Mouse (Mus musculus) intestine, postnatal 0 days (tissue): ENCODE measurements around the gene Fth1. TPM values are rescaled to one million over a fixed set of nuclear protein-coding genes. Genes with fewer than 3 reads are reported as not detected.

ENCODE experiments used
- ATAC-seq: fragments of 200-750 bp; cut with Nextera tagmentation; 2 replicates; pipeline ENCODE4 v1.8.0; 2017; ENCODE audit warnings: mild to moderate bottlenecking, moderate TSS enrichment, moderate library complexity
- H3K27ac ChIP-seq: fragments of 300-500 bp; sonication (generic); 2 replicates; pipeline ENCODE4 v1.5.1; 2014; ENCODE audit warnings: mild to moderate bottlenecking, low read depth, low read length, moderate library complexity
- H3K27me3 ChIP-seq: fragments of 300-500 bp; sonication (generic); replicated peaks from 2 replicates; pipeline ENCODE4 v1.6.1; 2014; ENCODE audit warnings: low read length, mixed read lengths; ENCODE audit not compliant: control insufficient read depth, insufficient read depth
- H3K36me3 ChIP-seq: fragments of 300-500 bp; sonication (generic); 2 replicates; pipeline ENCODE4 v1.6.1; 2014; ENCODE audit warnings: mild to moderate bottlenecking, moderate library complexity; ENCODE audit not compliant: control insufficient read depth, insufficient read depth
- H3K4me1 ChIP-seq: fragments of 300-500 bp; sonication (generic); replicated peaks from 2 replicates; pipeline ENCODE4 v1.6.1; 2014; ENCODE audit warnings: antibody characterized with exemption, low read length, mixed read lengths; ENCODE audit not compliant: control insufficient read depth, insufficient read depth
- H3K4me2 ChIP-seq: fragments of 300-500 bp; sonication (generic); replicated peaks from 2 replicates; pipeline ENCODE4 v1.6.1; 2014; ENCODE audit warnings: low read depth, mild to moderate bottlenecking, moderate library complexity
- H3K4me3 ChIP-seq: fragments of 300-500 bp; sonication (generic); 2 replicates; pipeline ENCODE4 v1.5.1; 2014; ENCODE audit warnings: low read depth, low read length
- H3K9ac ChIP-seq: fragments of 300-500 bp; sonication (generic); 2 replicates; pipeline ENCODE4 v1.6.1; 2014; ENCODE audit warnings: mild to moderate bottlenecking, low read depth, low read length
- H3K9me3 ChIP-seq: fragments of 300-500 bp; sonication (generic); 2 replicates; pipeline ENCODE4 v1.6.1; 2016; ENCODE audit warnings: mixed run types; ENCODE audit not compliant: control insufficient read depth
- CTCF ChIP-seq: sonication (generic); IDR thresholded peaks from 2 replicates; pipeline ENCODE4 v1.5.1; 2016; ENCODE audit warnings: low read depth, mild to moderate bottlenecking, control low read depth, antibody characterized with exemption, moderate library complexity
- WGBS: fragments of 180-500 bp; shearing (Covaris S2); extraction: QIAGEN DNeasy Blood & Tissue Kit; methylation state at CpG from one replicate; pipeline ENCODE4 v1.1.7; 2014; 5-methylcytosine and 5-hydroxymethylcytosine counted together
- polyA plus RNA-seq: library from polyadenylated mRNA; unstranded; fragments of >200 nt; fragmentation: Nextera tagmentation; extraction: Ambion mirVana; gene quantifications from 2 replicates; pipeline ENCODE4 v1.2.1, GENCODE M21; 2015

The Fth1 gene
- polyA plus RNA-seq, 1 experiment from 2014 or later, result 6,780 TPM

DNA sequence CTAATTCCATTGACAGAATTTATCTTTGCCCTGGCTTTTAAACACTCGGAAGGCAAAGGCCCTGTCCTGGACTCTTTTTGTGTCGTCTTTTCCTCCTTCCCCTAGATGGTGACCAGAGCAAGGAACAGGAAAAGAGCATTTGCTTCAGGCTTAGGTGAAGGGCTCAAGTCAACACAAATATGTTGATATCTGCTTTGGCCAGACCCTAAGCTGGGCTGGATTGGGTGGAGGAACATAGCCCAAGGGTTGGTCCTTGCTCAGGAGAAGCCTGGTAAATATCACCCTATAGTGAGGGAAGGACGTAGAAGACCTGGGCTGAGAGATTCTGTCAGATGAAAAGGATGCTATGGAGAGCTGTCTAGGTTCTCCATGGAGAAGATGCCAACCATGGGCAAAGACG is 35.8 kb downstream of the Fth1 start:
- 74% methylated on average over 4 of the region's 4 CpGs for WGBS
- peaks cover 18% of the 10 kb centered on the region for H3K4me1 ChIP-seq
- H3K9me3 ChIP-seq, result no peaks in the 10 kb centered on the region
- 0 out of 2 replicates have a peak overlapping the region, but pooled peaks have one; percentile 21 for H3K4me3 ChIP-seq
- H3K4me2 ChIP-seq, result peak overlapping the region; percentile 63
- ATAC-seq, result no peak
- H3K27ac ChIP-seq, result no peak overlapping the region
- no peaks in the 10 kb centered on the region for H3K27me3 ChIP-seq
- no peak overlapping the region for H3K9ac ChIP-seq
- no peak for TF ChIP-seq CTCF
- no peaks in the 10 kb centered on the region for H3K36me3 ChIP-seq

DNA sequence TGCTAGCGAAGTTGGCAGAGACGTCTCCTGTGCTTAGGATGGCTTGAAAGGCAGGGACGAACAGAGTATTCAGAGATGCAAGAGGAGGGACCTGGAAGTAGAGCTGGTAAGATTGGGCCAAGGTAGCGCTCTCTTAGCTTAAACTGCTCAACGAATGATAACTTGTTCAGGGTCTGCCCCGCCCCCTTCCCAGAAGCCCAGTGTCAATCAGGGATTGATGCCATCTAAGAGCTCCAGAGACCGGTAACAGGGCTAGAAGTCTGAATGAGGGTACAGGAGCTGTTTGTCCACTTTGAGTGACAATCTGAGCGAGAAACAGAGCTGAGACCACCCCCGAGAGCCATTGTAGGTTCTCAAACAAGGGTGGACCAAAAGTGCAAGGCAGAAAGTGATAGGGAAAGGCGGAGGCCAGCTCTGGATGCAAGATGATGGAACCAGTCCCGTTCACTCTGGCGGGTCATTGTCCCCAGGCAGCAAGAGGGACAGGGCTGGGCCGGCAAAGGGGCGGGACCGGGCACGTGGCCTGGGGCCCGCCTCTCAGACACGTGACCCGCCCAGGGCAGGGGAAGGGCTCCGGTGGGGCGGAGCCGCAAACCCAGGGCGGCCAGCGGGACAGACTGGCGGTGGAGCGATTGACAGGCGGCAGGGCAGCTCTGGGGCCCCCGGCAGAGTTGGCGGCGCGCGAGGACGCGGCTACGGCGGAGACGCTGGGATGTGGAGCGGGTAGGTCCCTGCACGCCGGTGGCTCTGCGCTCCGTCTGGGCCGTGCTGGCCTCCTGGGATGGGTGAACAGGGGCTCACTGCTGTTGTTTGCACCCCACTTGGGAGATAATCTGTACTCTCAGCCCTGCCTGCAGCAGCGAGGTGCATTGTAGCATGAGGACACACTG is 37.5 kb downstream of the Fth1 start:
- Histone ChIP-seq H3K27ac (no peak overlapping the region; the same call in 1 of the 2 replicates), H3K27me3 (no peaks in the 10 kb centered on the region), H3K4me1 (peaks cover 18% of the 10 kb centered on the region), H3K9ac (peak overlapping the region; percentile 49), H3K4me3 (peak overlapping the region; percentile 49), H3K9me3 (no peaks in the 10 kb centered on the region), H3K36me3 (no peaks in the 10 kb centered on the region), H3K4me2 (peak overlapping the region; percentile 88)
- 8% methylated on average over 43 of the region's 44 CpGs for WGBS
- TF ChIP-seq CTCF, result no peak
- ATAC-seq, result peak; percentile 95

DNA sequence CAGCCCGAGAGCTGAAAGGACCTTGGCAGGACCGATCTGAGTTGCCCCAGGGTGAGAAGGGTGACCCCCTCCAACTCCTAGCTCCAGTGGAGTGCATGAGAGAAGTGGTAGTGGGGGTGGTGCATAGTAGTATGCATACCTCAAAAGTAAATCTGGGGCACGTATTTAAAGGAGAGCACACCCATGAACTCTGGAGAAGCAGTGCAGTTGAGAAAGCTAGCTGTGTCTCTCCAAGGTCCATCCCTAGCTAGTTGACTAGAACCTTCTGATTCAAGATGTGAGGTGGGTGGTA is 38.1 kb downstream of the Fth1 start:
- ATAC-seq, result peak; percentile 15
- H3K36me3 ChIP-seq, result no peaks in the 10 kb centered on the region
- H3K27ac ChIP-seq, result no peak overlapping the region
- H3K9me3 ChIP-seq, result no peaks in the 10 kb centered on the region
- WGBS, result 3% methylated on average over 3 of the region's 3 CpGs
- no peaks in the 10 kb centered on the region for H3K27me3 ChIP-seq
- peaks cover 18% of the 10 kb centered on the region for H3K4me1 ChIP-seq
- TF ChIP-seq CTCF, result no peak
- peak overlapping the region; percentile 49 for H3K9ac ChIP-seq
- peak overlapping the region; percentile 88 for H3K4me2 ChIP-seq
- H3K4me3 ChIP-seq, result peak overlapping the region; percentile 49

DNA sequence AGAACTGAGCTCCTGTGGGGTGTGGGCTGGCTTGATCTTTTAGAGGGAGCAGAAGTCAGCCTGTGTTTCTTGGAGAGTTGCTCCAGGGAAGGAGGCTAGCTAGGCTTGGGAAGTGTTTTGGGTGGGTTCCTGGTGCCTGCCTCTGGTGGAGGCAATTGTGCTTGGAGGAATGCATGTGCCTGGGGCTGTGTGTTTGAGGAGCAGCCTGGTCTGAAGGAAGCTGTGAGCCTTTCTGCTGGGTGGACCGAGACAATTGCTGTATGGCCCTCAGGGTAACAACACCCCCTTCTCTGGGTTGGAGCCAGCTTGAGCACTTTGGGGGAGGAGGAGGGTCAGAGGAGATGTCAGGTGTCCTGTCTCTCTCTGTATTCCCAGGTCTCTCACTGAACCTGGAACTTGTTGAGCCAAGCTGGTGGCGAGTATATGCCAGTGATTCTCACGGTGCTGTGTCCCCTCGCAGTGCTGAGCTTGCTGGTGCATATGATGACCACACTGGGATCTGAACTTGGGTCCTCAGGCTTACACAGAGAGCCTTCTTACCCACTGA is 38.9 kb downstream of the Fth1 start:
- no peaks in the 10 kb centered on the region for H3K36me3 ChIP-seq
- WGBS, result 76% methylated on average over 4 of the region's 4 CpGs
- H3K9me3 ChIP-seq, result no peaks in the 10 kb centered on the region
- H3K4me1 ChIP-seq, result peaks cover 17% of the 10 kb centered on the region
- TF ChIP-seq CTCF, result no peak
- H3K4me2 ChIP-seq, result peak overlapping the region; percentile 88
- H3K27ac ChIP-seq, result no peak overlapping the region; the same call in 1 of the 2 replicates
- no peak for ATAC-seq
- no peaks in the 10 kb centered on the region for H3K27me3 ChIP-seq
- 0 out of 2 replicates have a peak overlapping the region, but pooled peaks have one; percentile 3 for H3K9ac ChIP-seq
- peak overlapping the region; percentile 49; the same call in 1 of the 2 replicates for H3K4me3 ChIP-seq

DNA sequence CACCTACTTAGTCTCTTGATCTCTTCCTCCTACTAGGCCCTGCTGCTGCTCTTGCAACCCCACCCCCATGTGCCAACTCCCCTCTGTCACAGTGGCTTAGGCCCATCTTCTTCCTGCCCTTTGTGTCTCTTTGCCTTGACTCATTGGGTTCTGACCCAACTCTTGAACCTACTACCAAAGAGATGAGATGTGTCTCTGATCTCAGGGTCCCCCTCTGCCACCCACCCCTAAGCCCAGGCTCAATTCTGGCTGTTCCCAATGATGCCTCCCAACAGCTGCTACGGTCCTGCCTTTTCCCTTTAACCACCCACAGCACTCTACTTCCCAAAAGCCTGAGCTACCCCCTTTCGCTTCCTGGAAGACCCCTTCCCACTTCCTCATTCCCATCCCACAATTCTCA is 41.6 kb downstream of the Fth1 start:
- no peak for TF ChIP-seq CTCF
- Histone ChIP-seq H3K27ac (no peak overlapping the region), H3K9ac (no peak overlapping the region), H3K27me3 (no peaks in the 10 kb centered on the region), H3K4me1 (peaks cover 10% of the 10 kb centered on the region), H3K4me2 (no peak overlapping the region), H3K4me3 (no peak overlapping the region), H3K9me3 (no peaks in the 10 kb centered on the region), H3K36me3 (peaks cover 5% of the 10 kb centered on the region; the same call in 1 of the 2 replicates)
- WGBS, result 77% methylated on average over 2 of the region's 2 CpGs
- ATAC-seq, result no peak

DNA sequence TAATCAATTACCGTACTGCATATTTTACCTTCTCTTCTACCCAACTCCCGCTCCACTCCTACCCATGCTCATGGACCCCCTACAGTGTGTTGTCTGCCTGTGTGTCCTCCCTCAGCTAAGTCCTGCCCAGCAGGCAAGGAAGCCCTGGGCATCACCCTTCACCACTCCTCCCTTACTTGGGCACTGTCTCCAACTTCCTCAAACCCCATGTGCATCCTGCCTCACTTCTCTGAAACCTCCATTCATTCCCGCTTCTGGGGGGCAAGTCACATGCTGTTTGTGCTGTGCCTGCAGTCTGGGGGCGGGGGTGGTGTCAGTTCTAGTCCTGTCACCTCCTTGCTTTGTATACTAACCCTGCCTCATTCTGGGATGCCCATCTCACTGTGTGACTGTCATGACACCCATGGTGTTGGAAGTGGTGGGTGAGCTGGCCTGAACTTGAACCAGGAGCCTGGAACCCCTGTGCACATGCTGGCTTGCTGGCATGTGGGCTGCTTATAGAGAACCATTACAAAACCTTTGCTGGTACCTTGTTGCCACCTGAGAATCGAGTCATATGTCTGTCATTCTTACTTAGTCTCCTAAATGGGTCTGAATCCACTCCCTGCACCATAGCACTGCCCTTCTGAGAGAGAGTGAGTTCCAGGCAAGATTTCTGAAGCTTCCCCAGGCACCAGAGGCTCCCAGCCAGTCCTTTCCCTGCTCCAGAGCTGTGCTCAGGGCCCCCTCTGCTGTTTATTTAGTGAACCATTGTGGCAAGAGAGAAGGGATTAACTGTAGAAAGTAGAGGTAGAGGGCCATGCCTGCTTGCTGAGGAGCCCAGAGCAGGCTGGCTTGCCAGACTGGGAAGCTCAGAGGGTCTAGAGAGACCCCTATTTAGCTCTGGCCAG is 42.3 kb downstream of the Fth1 start:
- Histone ChIP-seq H3K4me3 (no peak overlapping the region), H3K4me1 (peaks cover 10% of the 10 kb centered on the region), H3K9ac (no peak overlapping the region), H3K9me3 (no peaks in the 10 kb centered on the region), H3K27me3 (no peaks in the 10 kb centered on the region), H3K4me2 (no peak overlapping the region), H3K36me3 (peaks cover 12% of the 10 kb centered on the region; the same call in 1 of the 2 replicates), H3K27ac (no peak overlapping the region)
- ATAC-seq, result no peak
- TF ChIP-seq CTCF, result peak; percentile 79
- WGBS, result 74% methylated on average over 5 of the region's 5 CpGs
